Mouse (Mus musculus) gonadal fat pad, adult 2 months (tissue): ENCODE data around the gene Srsf2. TPM values are rescaled to one million over a fixed set of nuclear protein-coding genes. Genes with fewer than 3 reads are reported as not detected.
"Not testable (repeated sequence)": the region's sequence is repeated elsewhere in the genome, so short reads cannot be mapped to it uniquely, and the experiment has no call there.

ENCODE experiments used
- DNase-seq: peaks from one replicate; pipeline ENCODE4 v3.0.0-alpha.2; 2012; ENCODE audit warnings: low read depth
- polyA plus RNA-seq: library from polyadenylated mRNA; depleted of rRNA; stranded (reverse); fragments of >200 nt; gene quantifications from 2 replicates; pipeline ENCODE4 v1.2.3, GENCODE M21; 2012

Srsf2 gene
- polyA plus RNA-seq, 1 experiment, result 279 TPM

- DNase-seq, result no peak
Measured at GRCm38 (mm10) chr11:116827534-116828165, 25.2 kb downstream of the Srsf2 start, which contains the start of gene Mxra7. Gene Mxra7 (minus strand): TSS chr11:116828046.

DNA sequence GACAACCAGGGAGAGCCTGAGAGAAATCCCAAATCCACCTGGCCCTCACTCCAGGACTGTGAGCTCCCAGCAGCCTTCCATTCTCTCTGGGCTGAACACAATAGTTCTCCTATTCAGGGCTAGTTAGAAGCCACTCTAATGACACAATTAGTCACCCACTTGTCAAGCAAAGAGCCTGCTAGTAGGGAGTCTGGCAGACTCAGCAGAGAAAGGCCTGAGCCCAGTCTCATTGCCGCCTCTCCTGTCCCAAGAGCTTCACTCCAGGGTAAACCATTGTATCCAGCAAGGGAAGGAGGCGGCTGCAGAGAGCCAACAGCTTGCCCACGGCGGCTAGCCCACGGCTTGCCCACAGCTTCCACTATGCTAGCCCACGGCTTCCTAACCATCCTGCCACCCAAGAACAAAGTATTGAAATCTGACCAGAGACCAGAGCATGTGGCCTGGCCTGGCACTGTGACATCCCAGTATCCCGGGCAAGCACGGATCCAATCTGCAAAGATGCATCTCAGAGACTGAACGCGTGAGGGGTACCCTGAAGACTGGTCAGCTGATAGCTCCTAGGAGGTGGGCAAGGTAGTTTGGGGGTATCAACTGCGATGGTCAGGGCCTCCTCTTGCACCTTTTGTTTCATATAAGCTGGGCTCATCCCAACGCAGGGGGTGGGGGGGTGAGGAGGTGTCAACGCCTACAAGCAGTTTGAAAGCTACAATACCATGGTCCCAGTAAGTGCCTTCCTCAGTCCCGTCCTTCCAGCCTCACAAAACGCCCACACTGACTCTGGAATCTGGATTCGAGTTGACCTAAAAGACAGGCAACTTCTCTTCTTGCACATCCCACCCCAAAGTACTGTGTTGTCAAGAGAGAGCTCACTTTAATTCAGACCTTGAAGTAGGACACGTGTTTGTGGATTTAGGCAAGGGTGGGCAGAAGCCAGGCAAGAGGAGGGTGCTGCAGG lies 26.1 kb downstream of the Srsf2 start:
- DNase-seq, result no peak

DNA sequence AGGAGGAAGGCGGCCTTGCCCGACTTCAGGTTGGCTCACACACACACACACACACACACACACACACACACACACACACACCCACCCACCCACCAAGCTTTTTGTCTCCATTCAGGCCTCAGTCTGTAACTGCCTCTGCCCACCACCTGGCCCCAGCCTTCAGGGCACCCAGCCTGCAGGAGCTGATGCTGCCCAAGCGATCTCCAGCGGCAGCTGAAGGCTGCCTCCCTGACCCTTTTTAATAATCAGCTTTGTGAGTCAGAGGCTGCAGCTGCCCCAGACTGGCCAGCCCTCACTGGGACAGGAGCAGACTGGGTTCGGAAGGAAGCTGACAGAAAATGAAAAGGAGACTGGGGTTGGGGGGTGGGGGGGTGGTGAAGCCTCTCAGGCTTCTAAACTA lies 27.7 kb downstream of the Srsf2 start:
- DNase-seq, result no peak

GRCm38 (mm10) chr11:116823885-116824284 lies 29.0 kb downstream of the Srsf2 start:
- DNase-seq, result not testable (repeated sequence)

DNA sequence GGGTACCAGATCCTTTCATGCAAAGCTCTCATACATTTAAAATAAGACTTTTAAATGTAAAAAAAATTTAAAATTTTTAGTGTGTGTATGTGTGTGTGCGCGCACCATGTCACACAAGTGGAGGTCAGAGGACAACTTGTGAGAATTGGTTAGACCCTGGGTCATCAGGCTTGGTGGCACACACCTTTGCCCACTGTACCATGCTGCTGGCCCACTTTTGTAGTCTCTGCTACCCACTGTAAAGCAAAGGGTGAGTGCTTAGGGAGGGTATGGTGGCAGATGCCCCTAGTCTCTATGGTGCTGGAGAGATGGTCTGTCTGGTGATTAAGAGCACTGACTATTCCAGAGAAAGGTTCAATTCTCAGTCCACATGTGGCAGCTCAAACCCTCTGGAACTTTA lies 29.6 kb downstream of the Srsf2 start:
- no peak for DNase-seq

DNA sequence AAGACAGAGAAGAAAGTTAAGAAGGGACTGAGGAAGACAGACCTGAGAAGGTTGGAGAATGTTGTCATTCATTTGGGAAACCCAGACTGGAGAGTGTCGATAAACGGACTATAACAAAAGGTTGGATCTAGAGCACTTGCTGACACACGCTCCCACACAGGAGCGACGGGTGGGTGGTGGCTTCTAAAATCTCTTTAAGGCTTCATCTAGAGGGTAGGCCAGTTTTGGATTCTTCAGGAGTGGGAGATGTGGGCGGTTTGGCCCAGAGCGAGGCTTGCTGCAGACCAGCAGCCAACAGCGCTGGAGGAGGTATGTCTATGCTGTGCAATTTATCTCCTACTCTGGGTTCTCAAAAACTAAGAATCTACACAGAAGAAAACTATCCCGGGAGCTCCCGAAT lies 30.3 kb downstream of the Srsf2 start:
- no peak for DNase-seq

GRCm38 (mm10) chr11:116822215-116822614 lies 30.7 kb downstream of the Srsf2 start:
- no peak for DNase-seq

DNA sequence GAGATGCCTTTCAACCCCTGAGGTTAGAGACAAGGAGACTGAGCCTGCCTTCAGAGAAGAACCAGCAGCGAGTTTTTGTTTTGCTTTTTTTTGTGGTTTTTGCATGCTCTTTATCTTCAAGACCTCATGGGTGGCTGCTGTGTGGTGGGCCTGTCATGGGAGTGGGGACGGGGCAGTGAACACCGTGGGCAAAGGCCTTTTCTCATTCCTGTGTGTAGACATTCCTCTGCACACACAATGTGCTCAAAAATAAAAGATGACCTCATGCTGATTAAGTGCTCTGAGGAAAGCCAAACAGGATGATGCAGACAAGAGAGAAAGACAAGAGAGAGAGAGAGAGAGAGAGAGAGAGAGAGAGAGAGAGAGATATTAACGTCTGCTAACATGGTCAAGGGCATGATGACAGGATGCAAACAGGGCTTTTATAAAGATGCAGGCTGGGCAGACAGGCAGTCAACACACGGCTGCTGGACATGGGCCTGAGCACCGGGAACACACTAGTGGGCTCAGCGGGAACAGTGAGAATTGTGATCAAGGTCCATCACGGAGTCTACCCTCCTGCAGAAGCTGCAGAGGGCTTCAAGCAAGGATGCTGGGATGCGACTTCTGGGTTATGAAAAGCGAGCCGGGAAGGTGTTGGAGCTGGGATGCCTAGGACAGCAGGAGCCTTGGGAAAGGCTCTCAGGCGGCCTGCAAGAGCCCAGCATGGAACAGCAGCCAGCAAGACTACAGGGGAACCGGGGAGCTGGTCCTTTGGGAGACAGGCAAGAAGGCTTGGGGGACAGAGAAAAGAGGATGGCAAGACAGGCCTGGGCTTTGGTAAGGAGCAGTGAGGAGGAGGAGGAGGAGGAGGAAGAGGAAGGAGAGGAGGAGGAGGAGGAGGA lies 31.6 kb downstream of the Srsf2 start:
- no peak for DNase-seq

DNA sequence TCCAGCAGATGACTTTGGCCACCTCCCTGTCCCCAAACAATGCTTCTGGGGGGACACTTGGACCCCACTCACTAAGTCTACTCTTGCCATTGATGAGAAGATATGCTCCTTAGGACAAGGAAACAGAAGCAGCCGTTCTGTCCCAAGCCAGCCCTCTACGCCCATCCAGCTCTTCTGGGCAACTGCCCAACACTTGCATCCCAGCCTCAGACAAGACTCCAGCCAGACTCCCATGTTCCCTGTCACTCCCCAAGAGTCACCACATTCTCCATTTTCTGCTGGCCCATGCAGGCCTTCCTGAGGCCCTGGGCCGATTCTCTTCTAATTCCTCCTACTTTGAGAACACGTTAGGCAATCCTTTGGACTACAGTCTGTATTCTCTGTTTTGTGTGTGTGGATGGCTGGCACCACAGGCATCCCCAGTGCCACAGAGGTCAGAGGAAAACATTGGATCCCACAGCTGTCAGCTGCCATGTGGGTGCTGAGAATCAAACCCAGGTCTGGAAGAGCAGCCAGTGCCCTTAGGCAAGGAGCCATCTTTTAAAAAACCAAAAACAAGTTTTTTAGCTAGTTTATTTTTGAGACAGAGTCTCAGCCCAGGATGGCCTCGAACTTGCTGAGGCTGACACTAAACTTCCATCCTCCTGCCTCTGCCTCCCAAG lies 32.8 kb downstream of the Srsf2 start:
- no peak for DNase-seq

DNA sequence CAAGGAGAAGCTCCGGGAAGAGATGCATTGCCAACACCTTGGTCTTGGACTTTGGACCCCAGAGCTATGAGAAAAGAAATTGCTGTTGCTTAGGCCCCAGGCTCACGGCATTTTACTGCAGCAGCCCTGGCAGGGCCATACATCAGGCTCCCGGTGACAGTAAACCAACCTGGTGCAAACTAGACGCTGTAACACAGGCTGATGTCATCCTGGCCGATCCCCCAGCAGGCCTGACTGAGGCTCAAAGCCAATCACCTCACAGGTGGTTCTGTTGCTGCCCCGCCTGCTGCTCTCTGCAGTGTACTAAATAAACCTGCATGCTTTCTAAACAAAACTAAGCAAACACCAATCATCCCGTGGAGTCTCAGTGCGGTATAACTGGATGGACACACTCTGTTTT lies 34.2 kb downstream of the Srsf2 start:
- no peak for DNase-seq

DNA sequence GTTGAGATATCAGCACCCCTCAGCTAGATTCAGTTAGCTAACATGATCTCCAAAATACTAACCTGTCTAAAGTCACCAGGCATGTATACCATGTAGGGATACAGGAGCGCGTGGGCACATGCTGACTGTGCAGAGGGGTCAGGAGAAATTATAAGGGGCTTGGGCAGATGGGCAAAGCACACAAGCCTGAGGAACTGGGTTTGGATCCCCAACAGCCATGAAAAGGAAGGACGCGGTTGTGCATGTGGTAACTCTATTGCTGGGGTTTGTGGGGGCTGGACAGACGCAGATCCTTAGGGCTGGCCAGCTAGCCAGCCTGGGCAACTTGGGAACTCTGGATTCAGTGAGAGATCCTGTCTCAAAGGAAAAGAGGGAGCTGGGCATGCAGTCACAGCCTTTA lies 35.3 kb downstream of the Srsf2 start:
- no peak for DNase-seq

DNA sequence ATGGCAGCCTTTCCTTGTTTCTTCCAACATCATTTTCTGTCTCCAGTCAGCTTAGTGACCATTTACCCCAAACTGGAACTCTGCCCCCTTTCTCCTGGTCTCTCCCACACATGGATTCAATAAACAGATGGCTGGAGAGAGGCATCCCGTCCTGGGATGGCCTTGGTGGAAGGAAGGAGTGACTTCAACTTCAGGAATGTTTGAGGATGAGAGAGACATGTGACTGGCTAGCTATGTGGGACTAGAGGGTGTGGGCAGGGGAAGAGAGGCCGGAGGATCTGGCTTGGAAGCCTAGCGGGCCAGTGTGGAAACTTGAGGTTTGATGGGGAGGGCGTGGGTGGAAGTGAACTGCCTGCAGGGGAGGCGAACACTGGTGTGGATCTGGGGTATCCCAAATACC lies 36.1 kb downstream of the Srsf2 start:
- DNase-seq, result no peak

DNA sequence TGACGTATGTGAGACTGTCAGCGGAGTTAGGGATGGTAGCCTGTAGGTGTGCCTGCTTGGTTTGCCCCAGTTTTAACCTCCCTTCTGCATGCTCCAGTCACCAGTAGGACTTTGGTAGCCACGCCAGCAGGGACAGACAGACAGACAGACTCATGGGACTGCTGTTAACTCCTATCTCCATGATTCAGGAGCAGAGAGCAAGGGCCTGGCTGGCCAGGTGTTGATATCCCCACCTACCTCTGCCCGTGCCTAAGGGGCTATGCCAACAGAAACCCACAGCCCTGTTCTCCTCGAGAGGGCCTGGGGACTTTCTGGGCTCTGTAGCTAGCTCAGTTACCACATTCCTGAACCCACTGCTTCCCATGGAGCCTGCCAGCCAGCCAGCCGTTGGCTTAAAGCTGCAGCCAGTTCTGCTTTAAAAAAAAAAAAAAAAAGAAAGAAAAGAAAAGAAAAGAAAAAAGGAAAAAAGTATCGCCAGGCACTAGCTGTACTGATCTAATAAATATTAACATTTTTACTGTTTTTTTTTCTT lies 37.9 kb downstream of the Srsf2 start:
- DNase-seq, result no peak

GRCm38 (mm10) chr11:116814076-116814883 lies 38.6 kb downstream of the Srsf2 start:
- no peak for DNase-seq

DNA sequence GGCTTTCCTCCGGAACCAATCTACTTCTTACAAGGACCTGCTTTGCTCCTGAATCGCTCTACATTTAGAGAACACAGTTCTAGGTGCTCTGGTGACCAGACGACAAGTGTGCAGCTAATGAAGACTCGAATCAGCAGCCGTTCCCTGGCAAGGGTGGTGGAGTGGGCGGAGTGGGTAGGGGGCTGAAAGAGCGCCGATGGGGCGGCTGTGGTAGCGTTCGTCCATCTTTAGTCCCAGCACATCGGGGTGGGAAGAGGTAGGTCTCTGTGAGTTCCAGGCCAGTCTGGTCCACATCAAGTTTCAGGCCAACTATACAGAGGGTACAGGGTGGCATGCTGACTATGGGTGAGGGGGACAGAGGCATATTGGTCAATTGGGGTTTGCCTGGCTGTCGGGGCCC lies 39.3 kb downstream of the Srsf2 start:
- no peak for DNase-seq

DNA sequence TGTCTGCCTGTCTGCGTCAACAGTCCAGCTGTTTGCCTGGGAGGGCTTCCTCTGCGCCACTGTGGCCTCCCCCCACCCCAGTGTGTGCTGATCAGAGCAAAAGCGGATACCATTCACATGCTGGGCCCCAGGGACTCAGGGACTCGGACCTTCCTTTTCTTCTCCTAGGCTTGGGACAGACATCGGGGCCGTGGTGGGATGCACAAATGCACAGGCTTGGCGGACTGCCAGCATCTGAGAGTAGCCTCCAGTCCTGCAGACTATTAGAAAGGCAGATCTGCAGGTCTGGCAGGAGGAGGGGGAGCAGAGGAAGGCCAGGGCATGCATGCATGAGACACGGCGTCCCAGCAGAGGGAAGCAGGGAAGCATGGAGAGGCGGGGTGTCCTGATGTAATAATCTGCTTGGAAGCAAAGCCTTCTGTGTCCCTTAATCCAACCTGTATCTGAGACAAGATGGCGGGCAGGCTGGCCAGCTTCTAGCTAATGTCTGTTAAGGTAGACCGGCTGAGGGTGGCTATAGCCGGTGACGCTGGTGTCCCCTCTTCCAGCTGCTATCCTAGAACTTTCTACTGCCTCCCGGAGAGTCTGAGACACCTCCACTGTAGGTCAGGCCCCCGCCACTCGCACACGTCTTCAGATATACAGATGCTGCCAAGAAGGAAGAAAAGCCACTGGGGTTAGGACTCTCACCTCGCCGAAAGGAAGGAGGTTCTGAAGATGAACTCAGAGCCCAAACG lies 39.9 kb downstream of the Srsf2 start:
- DNase-seq, result no peak

DNA sequence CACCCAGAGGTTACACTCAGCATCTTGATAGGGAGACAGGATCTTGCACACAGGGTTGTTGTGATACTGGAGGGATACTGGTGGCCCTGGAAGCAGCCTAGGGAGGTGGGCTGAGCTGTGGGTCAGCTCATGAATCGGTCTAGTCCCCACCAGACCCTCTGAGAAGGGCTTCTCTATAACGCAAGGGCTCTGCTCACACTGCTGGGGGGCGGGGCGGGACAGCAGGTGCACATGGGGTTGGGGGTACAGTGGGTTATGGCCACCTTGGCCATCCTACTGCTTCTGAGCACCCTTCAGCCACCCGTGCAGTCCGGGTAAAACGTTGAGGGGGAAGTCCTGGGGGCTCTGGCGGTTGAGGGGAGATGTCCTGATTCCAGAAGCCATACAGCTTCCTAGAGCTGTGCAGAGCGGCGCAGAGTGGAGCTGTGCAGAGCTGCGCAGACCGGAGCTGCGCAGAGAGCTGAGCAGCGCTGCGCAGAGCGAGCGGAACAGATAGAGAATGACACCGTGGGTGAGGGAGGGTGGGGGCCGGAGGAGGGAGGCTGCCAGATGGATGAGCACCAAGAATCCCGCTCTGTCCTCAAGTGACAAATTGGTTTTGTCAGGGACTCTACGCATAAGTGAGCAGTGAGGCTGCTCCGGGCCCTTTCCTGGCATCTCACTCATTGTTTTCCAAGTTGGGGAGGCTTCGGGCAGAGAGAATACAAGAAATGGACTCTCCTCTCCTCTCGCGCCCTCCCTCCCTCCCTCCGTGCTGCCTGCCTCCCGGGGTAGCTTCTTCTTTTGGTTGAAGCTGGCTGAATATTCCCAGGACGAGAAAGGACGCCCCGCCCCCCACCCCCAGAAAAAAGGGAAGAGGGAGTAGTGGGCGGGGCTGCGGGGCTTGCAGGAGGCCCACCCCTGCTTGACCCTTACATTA lies 41.7 kb downstream of the Srsf2 start:
- DNase-seq, result no peak

GRCm38 (mm10) chr11:116810528-116810927 lies 42.4 kb downstream of the Srsf2 start:
- no peak for DNase-seq

- no peak for DNase-seq
Measured at GRCm38 (mm10) chr11:116809520-116809919, 43.4 kb downstream of the Srsf2 start.
